In genomic region chr2:21976337-21976736, GRCm38 (mm10) we compare ENCODE assay signal across 26 mouse cellular contexts.
DNase-seq lines count a peak whose midpoint lies in the region; ATAC-seq and TF ChIP-seq lines count a peak whose summit lies in the region.
"Had no signal": no experiment of that assay in that cellular context is flagged by ENCODE, and none has a peak within 500 bp of the region (broad histone marks: within the 10 kb centered on the region; RNA-seq: fewer than 3 reads in every experiment).

No protein-coding gene starts in this region.

- H3K27ac ChIP-seq in liver, embryonic 12.5 days = no peak overlapping the region
- H3K27ac ChIP-seq in liver, postnatal 0 days (ENCODE audit: low read depth) = no peak overlapping the region
- no peak overlapping the region for H3K27ac ChIP-seq in forebrain, embryonic 14.5 days (ENCODE audit: low read depth, low read length)
- no peak overlapping the region for H3K27ac ChIP-seq in intestine, embryonic 16.5 days (ENCODE audit: low read length)
- H3K27ac ChIP-seq: embryonic facial prominence, embryonic 13.5 days; forebrain, embryonic 12.5 days; heart, embryonic 15.5 days; kidney, embryonic 15.5 days; left cerebral cortex, adult 2 months; limb, embryonic 15.5 days; midbrain, embryonic 13.5 days had no signal

- no peak for TF ChIP-seq CTCF in liver, postnatal 0 days (IDR thresholded peaks at IDR 0.05; ENCODE audit: low read depth)

- H3K9me3 ChIP-seq in liver, embryonic 12.5 days (replicated peaks) = no peaks in the 10 kb centered on the region
- H3K9me3 ChIP-seq in liver, postnatal 0 days (ENCODE audit: low read length) = no peaks in the 10 kb centered on the region
- no peaks in the 10 kb centered on the region for H3K9me3 ChIP-seq in forebrain, embryonic 14.5 days (replicated peaks; ENCODE audit: control insufficient read depth, low read length)
- H3K9me3 ChIP-seq in intestine, embryonic 16.5 days (ENCODE audit: control insufficient read depth, low read length) = no peaks in the 10 kb centered on the region
- H3K9me3 ChIP-seq: embryonic facial prominence, embryonic 13.5 days; forebrain, embryonic 12.5 days; heart, embryonic 15.5 days; kidney, embryonic 15.5 days; limb, embryonic 15.5 days; megakaryocyte, embryonic 14.5 days; midbrain, embryonic 13.5 days had no signal

- H3K9ac ChIP-seq in liver, embryonic 12.5 days = no peak overlapping the region
- H3K9ac ChIP-seq in liver, postnatal 0 days (replicated peaks) = no peak overlapping the region
- no peak overlapping the region for H3K9ac ChIP-seq in forebrain, embryonic 14.5 days (ENCODE audit: low read length)
- H3K9ac ChIP-seq in intestine, embryonic 16.5 days (ENCODE audit: low read depth, low read length) = no peak overlapping the region
- H3K9ac ChIP-seq: embryonic facial prominence, embryonic 13.5 days; forebrain, embryonic 12.5 days; heart, embryonic 15.5 days; kidney, embryonic 15.5 days; limb, embryonic 15.5 days; lung, embryonic 14.5 days; midbrain, embryonic 13.5 days had no signal

- ATAC-seq in liver, embryonic 12.5 days = peak; percentile 82
- ATAC-seq in liver, postnatal 0 days = no peak
- ATAC-seq in forebrain, embryonic 14.5 days = no peak
- ATAC-seq in intestine, embryonic 16.5 days = no peak
- ATAC-seq: midbrain, embryonic 13.5 days had no signal

- no peaks in the 10 kb centered on the region for H3K27me3 ChIP-seq in liver, embryonic 12.5 days (replicated peaks)
- H3K27me3 ChIP-seq in liver, postnatal 0 days (ENCODE audit: insufficient read depth, low read length) = no peaks in the 10 kb centered on the region
- H3K27me3 ChIP-seq in forebrain, embryonic 14.5 days (replicated peaks; ENCODE audit: control insufficient read depth, insufficient read depth, low read length) = no peaks in the 10 kb centered on the region
- no peaks in the 10 kb centered on the region for H3K27me3 ChIP-seq in intestine, embryonic 16.5 days (replicated peaks; ENCODE audit: control insufficient read depth, insufficient read depth, low read length)
- H3K27me3 ChIP-seq: embryonic facial prominence, embryonic 13.5 days; forebrain, embryonic 12.5 days; heart, embryonic 15.5 days; kidney, embryonic 15.5 days; limb, embryonic 15.5 days; megakaryocyte, embryonic 14.5 days; midbrain, embryonic 13.5 days had no signal

- H3K36me3 ChIP-seq in liver, embryonic 12.5 days = no peaks in the 10 kb centered on the region
- no peaks in the 10 kb centered on the region for H3K36me3 ChIP-seq in liver, postnatal 0 days (replicated peaks; ENCODE audit: insufficient read depth, low read length)
- H3K36me3 ChIP-seq in forebrain, embryonic 14.5 days (ENCODE audit: control insufficient read depth, insufficient read depth, low read length) = no peaks in the 10 kb centered on the region
- no peaks in the 10 kb centered on the region for H3K36me3 ChIP-seq in intestine, embryonic 16.5 days (ENCODE audit: control insufficient read depth, insufficient read depth, low read length)
- H3K36me3 ChIP-seq: embryonic facial prominence, embryonic 13.5 days; forebrain, embryonic 12.5 days; heart, embryonic 15.5 days; kidney, embryonic 15.5 days; limb, embryonic 15.5 days; midbrain, embryonic 13.5 days had no signal

- no peak for TF ChIP-seq EP300 in liver, postnatal 0 days (IDR thresholded peaks at IDR 0.05; ENCODE audit: low read depth)

- no peak overlapping the region for H3K4me2 ChIP-seq in liver, embryonic 12.5 days
- H3K4me2 ChIP-seq in liver, postnatal 0 days (ENCODE audit: low read depth, low read length) = no peak overlapping the region
- no peak overlapping the region for H3K4me2 ChIP-seq in forebrain, embryonic 14.5 days (ENCODE audit: low read length)
- no peak overlapping the region for H3K4me2 ChIP-seq in intestine, embryonic 16.5 days (ENCODE audit: low read depth, low read length)
- H3K4me2 ChIP-seq: embryonic facial prominence, embryonic 13.5 days; forebrain, embryonic 12.5 days; heart, embryonic 15.5 days; kidney, embryonic 15.5 days; limb, embryonic 15.5 days; lung, embryonic 14.5 days; midbrain, embryonic 13.5 days had no signal

- peak; percentile 58 for DNase-seq in heart, adult 11 months
- no peak for DNase-seq in heart, adult 9 months (ENCODE audit: low spot score in 2 of 2)
- DNase-seq in liver, postnatal 0 days = no peak
- peak; percentile 22 for DNase-seq in ZHBTc4 (ENCODE audit: low read depth, low spot score)
- no peak for DNase-seq in forebrain, embryonic 14.5 days (ENCODE audit: low spot score)
- DNase-seq in layer of hippocampus, postnatal 10 days (ENCODE audit: low spot score in 2 of 2) = no peak
- DNase-seq: adrenal gland, adult 2 months; cerebellum, adult 11 months; cerebellum, adult 9-11 months; kidney, adult 11 months; kidney, postnatal 4 days; layer of hippocampus, adult 9-11 months; left cerebral cortex, postnatal 4 days; lung, embryonic 14.5 days; right cerebral cortex, postnatal 14 days had no signal

- H3K4me3 ChIP-seq in liver, embryonic 12.5 days = no peak overlapping the region
- H3K4me3 ChIP-seq in liver, postnatal 0 days (ENCODE audit: low read depth, low read length) = no peak overlapping the region
- no peak overlapping the region for H3K4me3 ChIP-seq in forebrain, embryonic 14.5 days (ENCODE audit: low read depth, low read length)
- no peak overlapping the region for H3K4me3 ChIP-seq in intestine, embryonic 16.5 days (ENCODE audit: low read length)
- H3K4me3 ChIP-seq: embryonic facial prominence, embryonic 13.5 days; erythroblast, embryonic 14.5 days; forebrain, embryonic 12.5 days; heart, embryonic 15.5 days; kidney, embryonic 15.5 days; left cerebral cortex, adult 2 months; limb, embryonic 15.5 days; megakaryocyte, embryonic 14.5 days; midbrain, embryonic 13.5 days had no signal

- H3K4me1 ChIP-seq in liver, embryonic 12.5 days = peaks cover 17% of the 10 kb centered on the region
- H3K4me1 ChIP-seq in liver, postnatal 0 days (ENCODE audit: insufficient read depth) = no peaks in the 10 kb centered on the region
- no peaks in the 10 kb centered on the region for H3K4me1 ChIP-seq in forebrain, embryonic 14.5 days (ENCODE audit: control insufficient read depth, insufficient read depth, low read length)
- H3K4me1 ChIP-seq in intestine, embryonic 16.5 days (ENCODE audit: control insufficient read depth, insufficient read depth, low read length) = no peaks in the 10 kb centered on the region
- H3K4me1 ChIP-seq: embryonic facial prominence, embryonic 13.5 days; forebrain, embryonic 12.5 days; heart, embryonic 15.5 days; kidney, embryonic 15.5 days; limb, embryonic 15.5 days had no signal

Comparison
In these comparisons a context has a peak if more than half of its experiments do, and no peak if none do; other contexts are left out.
1. DNase-seq: peak in heart, adult 11 months (single experiment) and ZHBTc4 (single experiment); none in heart, adult 9 months (0 of 2), liver, postnatal 0 days (single experiment), forebrain, embryonic 14.5 days (single experiment) and layer of hippocampus, postnatal 10 days (0 of 2).